Mouse (Mus musculus): ENCODE data around the gene Arl9. TPM values are rescaled to one million over a fixed set of nuclear protein-coding genes. Genes with fewer than 3 reads are reported as not detected.
A peak's percentile ranks its signal among the peaks of the same experiment; 100 is the strongest.
"Not testable (repeated sequence)": the region's sequence is repeated elsewhere in the genome, so short reads cannot be mapped to it uniquely, and the experiment has no call there.

Gene Arl9
- not detected in 2 replicates for total RNA-seq (2017)

GRCm38 (mm10) chr5:77004051-77004821 is at the start of gene Arl9:
Gene Arl9, plus strand, starts transcription at chr5:77004055.
- no peak for ATAC-seq (replicated peaks in 1 of 2; ENCODE audit: insufficient read depth in 1 of 2, low FRiP score in 2 of 2, low TSS enrichment in 1 of 2, low read depth in 1 of 2, poor library complexity in 2 of 2, severe bottlenecking in 2 of 2)

GRCm38 (mm10) chr5:76954271-76954900 is 49.5 kb upstream of the Arl9 start:
- ATAC-seq (replicated peaks in 1 of 2; ENCODE audit: insufficient read depth in 1 of 2, low FRiP score in 2 of 2, low TSS enrichment in 1 of 2, low read depth in 1 of 2, poor library complexity in 2 of 2, severe bottlenecking in 2 of 2) = no peak

- ATAC-seq (replicated peaks in 1 of 2; ENCODE audit: insufficient read depth in 1 of 2, low FRiP score in 2 of 2, low TSS enrichment in 1 of 2, low read depth in 1 of 2, poor library complexity in 2 of 2, severe bottlenecking in 2 of 2) = no peak
These were observed 48.4 kb upstream of the Arl9 start for GRCm38 (mm10) chr5:76955474-76955873.

GRCm38 (mm10) chr5:76957954-76958353 is 45.9 kb upstream of the Arl9 start:
- peak in 1 of 2 experiments; percentile 60; a peak in 2 of 4 replicates for ATAC-seq (replicated peaks in 1 of 2; ENCODE audit: insufficient read depth in 1 of 2, low FRiP score in 2 of 2, low TSS enrichment in 1 of 2, low read depth in 1 of 2, poor library complexity in 2 of 2, severe bottlenecking in 2 of 2)

GRCm38 (mm10) chr5:76959587-76959986 is 44.3 kb upstream of the Arl9 start:
- ATAC-seq (replicated peaks in 1 of 2; ENCODE audit: insufficient read depth in 1 of 2, low FRiP score in 2 of 2, low TSS enrichment in 1 of 2, low read depth in 1 of 2, poor library complexity in 2 of 2, severe bottlenecking in 2 of 2) = no peak

- ATAC-seq (replicated peaks in 1 of 2; ENCODE audit: insufficient read depth in 1 of 2, low FRiP score in 2 of 2, low TSS enrichment in 1 of 2, low read depth in 1 of 2, poor library complexity in 2 of 2, severe bottlenecking in 2 of 2) = no peak
These were observed 41.3 kb upstream of the Arl9 start for GRCm38 (mm10) chr5:76962545-76962944.

GRCm38 (mm10) chr5:76964651-76965050 is 39.2 kb upstream of the Arl9 start:
- no peak for ATAC-seq (replicated peaks in 1 of 2; ENCODE audit: insufficient read depth in 1 of 2, low FRiP score in 2 of 2, low TSS enrichment in 1 of 2, low read depth in 1 of 2, poor library complexity in 2 of 2, severe bottlenecking in 2 of 2)

GRCm38 (mm10) chr5:76969250-76969649 is 34.6 kb upstream of the Arl9 start:
- ATAC-seq (replicated peaks in 1 of 2; ENCODE audit: insufficient read depth in 1 of 2, low FRiP score in 2 of 2, low TSS enrichment in 1 of 2, low read depth in 1 of 2, poor library complexity in 2 of 2, severe bottlenecking in 2 of 2) = no peak

- not testable (repeated sequence) for ATAC-seq (replicated peaks in 1 of 2; ENCODE audit: insufficient read depth in 1 of 2, low FRiP score in 2 of 2, low TSS enrichment in 1 of 2, low read depth in 1 of 2, poor library complexity in 2 of 2, severe bottlenecking in 2 of 2)
These were observed 32.7 kb upstream of the Arl9 start for GRCm38 (mm10) chr5:76971115-76971514.

GRCm38 (mm10) chr5:76973488-76973887 is 30.4 kb upstream of the Arl9 start:
- ATAC-seq (replicated peaks in 1 of 2; ENCODE audit: insufficient read depth in 1 of 2, low FRiP score in 2 of 2, low TSS enrichment in 1 of 2, low read depth in 1 of 2, poor library complexity in 2 of 2, severe bottlenecking in 2 of 2) = peak; percentile 55 to 63; a peak in 2 of 4 replicates

GRCm38 (mm10) chr5:76974207-76974553 is 29.7 kb upstream of the Arl9 start:
- ATAC-seq (replicated peaks in 1 of 2; ENCODE audit: insufficient read depth in 1 of 2, low FRiP score in 2 of 2, low TSS enrichment in 1 of 2, low read depth in 1 of 2, poor library complexity in 2 of 2, severe bottlenecking in 2 of 2) = peak; percentile 14 to 22; a peak in 2 of 4 replicates

GRCm38 (mm10) chr5:76974554-76975285 is 29.1 kb upstream of the Arl9 start, which contains the start of gene Srp72:
Gene Srp72, plus strand, starts transcription at chr5:76974683.
- peak; percentile 89 to 91 for ATAC-seq (replicated peaks in 1 of 2; ENCODE audit: insufficient read depth in 1 of 2, low FRiP score in 2 of 2, low TSS enrichment in 1 of 2, low read depth in 1 of 2, poor library complexity in 2 of 2, severe bottlenecking in 2 of 2)

- no peak for ATAC-seq (replicated peaks in 1 of 2; ENCODE audit: insufficient read depth in 1 of 2, low FRiP score in 2 of 2, low TSS enrichment in 1 of 2, low read depth in 1 of 2, poor library complexity in 2 of 2, severe bottlenecking in 2 of 2)
These were observed 28.1 kb upstream of the Arl9 start for GRCm38 (mm10) chr5:76975736-76976135.

- no peak for ATAC-seq (replicated peaks in 1 of 2; ENCODE audit: insufficient read depth in 1 of 2, low FRiP score in 2 of 2, low TSS enrichment in 1 of 2, low read depth in 1 of 2, poor library complexity in 2 of 2, severe bottlenecking in 2 of 2)
These were observed 19.8 kb upstream of the Arl9 start for GRCm38 (mm10) chr5:76984015-76984414.

GRCm38 (mm10) chr5:76990789-76991188 is 13.1 kb upstream of the Arl9 start:
- no peak for ATAC-seq (replicated peaks in 1 of 2; ENCODE audit: insufficient read depth in 1 of 2, low FRiP score in 2 of 2, low TSS enrichment in 1 of 2, low read depth in 1 of 2, poor library complexity in 2 of 2, severe bottlenecking in 2 of 2)

- no peak for ATAC-seq (replicated peaks in 1 of 2; ENCODE audit: insufficient read depth in 1 of 2, low FRiP score in 2 of 2, low TSS enrichment in 1 of 2, low read depth in 1 of 2, poor library complexity in 2 of 2, severe bottlenecking in 2 of 2)
These were observed 10.6 kb upstream of the Arl9 start for GRCm38 (mm10) chr5:76993174-76993814.

- ATAC-seq (replicated peaks in 1 of 2; ENCODE audit: insufficient read depth in 1 of 2, low FRiP score in 2 of 2, low TSS enrichment in 1 of 2, low read depth in 1 of 2, poor library complexity in 2 of 2, severe bottlenecking in 2 of 2) = no peak
These were observed 5.4 kb upstream of the Arl9 start for GRCm38 (mm10) chr5:76998416-76998815.

GRCm38 (mm10) chr5:77001192-77001591 is 2.7 kb upstream of the Arl9 start:
- ATAC-seq (replicated peaks in 1 of 2; ENCODE audit: insufficient read depth in 1 of 2, low FRiP score in 2 of 2, low TSS enrichment in 1 of 2, low read depth in 1 of 2, poor library complexity in 2 of 2, severe bottlenecking in 2 of 2) = no peak

Data from hematopoietic stem cell, adult 5-6 weeks (primary cell).